Mouse (Mus musculus): ENCODE results near the gene 6430531B16Rik.

- no peak for TF ChIP-seq EP300 (IDR thresholded peaks at IDR 0.05; ENCODE audit: low read depth)
- no peak for TF ChIP-seq CTCF (IDR thresholded peaks at IDR 0.05; ENCODE audit: low read depth)
Observed at GRCm38 (mm10) chr7:139970979-139971378, 7.6 kb downstream of the 6430531B16Rik start.
